Mouse (Mus musculus): ENCODE measurements around the gene E130218I03Rik. TPM values are rescaled to one million over a fixed set of nuclear protein-coding genes. Genes with fewer than 3 reads are reported as not detected.

E130218I03Rik gene
- polyA plus RNA-seq, 1 experiment from 2014 or later: not detected

DNA sequence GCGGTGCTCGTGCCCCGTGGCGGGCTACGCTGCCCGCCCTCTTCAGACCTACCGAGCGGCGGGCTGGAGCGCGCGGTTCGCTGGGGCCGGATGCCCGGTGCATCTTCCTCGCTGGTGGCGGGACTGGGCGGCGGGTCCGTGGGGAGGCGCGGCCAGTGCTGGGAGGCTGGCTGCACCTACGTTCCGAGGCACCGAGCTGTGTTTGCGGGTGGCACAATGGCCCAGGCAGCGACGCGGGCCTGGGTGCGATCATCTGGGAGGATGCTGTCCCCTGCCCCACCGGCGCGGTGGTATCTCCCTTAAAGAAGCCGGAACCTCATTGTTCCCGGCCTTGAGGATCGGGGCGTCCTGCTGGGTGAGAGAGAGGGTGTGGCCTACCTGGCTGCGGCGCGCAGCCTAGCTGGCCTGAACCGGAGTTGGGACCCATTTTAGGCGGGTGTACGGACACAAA, 44.1 kb downstream of the E130218I03Rik start, which contains the start of gene Pdik1l:
Gene Pdik1l, minus strand, starts transcription at position 321 of the 451 bp plus-strand sequence.
- under 1% methylated on average over 32 of the region's 43 CpGs for WGBS (ENCODE audit: missing documents)
- H3K27ac ChIP-seq: peak within 1 kb of the TSS; percentile 62
- peak within 1 kb of the TSS; percentile 80 for H3K4me3 ChIP-seq (ENCODE audit: inconsistent target)
- peaks cover 16% of the 10 kb centered on the region; the same call in 1 of the 2 replicates for H3K36me3 ChIP-seq (ENCODE audit: inconsistent target)
- peaks cover 29% of the 10 kb centered on the region for H3K79me2 ChIP-seq (ENCODE audit: inconsistent target)

DNA sequence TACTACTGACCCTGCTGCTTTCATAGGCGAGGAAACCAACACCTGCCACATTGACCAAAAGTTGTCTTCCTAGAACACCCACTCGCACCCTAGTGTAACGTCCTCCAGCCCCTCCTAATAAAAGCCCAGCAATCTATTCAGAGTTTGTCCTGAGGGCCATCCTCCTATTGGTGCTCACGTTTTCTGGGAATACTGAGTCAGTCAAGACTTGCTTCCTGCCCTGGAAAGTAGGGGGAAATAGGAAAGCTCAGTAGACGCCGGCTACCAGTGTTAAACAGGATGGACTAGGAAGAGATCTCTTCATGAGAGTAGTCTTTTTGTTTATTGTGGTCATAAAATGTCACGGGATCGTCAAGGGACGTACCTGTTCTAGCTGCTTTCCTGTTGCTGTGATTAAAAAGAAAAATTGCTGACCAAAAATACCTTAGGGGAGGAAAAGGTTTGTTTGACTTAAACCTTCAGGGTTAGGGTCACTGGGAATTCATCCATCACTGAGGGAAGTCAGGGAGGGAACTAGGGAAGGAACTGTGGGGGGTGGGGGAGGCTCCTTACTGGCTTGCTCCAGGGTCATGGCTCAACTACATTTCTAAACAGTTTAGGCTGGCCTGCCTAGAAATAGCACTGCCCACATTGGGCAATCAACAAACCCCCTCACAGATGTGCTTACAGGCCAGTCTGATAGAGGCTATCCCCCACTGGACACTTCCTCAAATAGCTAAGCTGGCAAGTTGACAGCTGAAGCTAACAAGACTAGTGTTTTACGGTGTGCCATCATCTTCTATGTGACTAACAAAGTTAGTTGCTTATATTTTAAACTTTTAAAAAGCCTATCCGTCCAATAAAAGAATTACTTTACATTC, 45.2 kb downstream of the E130218I03Rik start:
- Histone ChIP-seq H3K79me2 (ENCODE audit: inconsistent target) (peaks cover 29% of the 10 kb centered on the region), H3K27ac (peak overlapping the region; percentile 62), H3K4me3 (ENCODE audit: inconsistent target) (peak overlapping the region; percentile 62), H3K36me3 (ENCODE audit: inconsistent target) (peaks cover 6% of the 10 kb centered on the region; the same call in 1 of the 2 replicates)
- 27% methylated on average over 11 of the region's 11 CpGs for WGBS (ENCODE audit: missing documents)

DNA sequence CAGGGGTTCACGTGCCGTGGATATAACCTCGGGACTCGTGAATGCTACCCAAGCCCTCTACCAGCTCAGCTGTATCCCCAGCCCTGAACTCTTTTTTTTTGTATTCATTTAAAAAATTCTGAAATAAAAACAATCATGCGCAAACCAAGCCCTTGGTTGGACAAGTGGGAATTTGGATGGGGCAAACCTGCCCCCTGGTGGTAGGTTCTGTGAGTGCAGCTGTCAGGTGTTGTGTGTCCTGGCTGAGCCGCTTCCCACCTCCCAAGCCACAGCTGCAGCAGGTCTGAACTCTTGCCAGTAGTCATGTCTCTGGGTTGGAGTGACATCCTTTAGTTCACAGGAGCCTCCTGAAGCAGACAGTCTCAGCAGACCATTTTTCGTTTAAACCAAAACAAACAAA, 48.6 kb downstream of the E130218I03Rik start:
- H3K36me3 ChIP-seq (ENCODE audit: inconsistent target): no peaks in the 10 kb centered on the region
- no peak overlapping the region for H3K27ac ChIP-seq
- no peaks in the 10 kb centered on the region for H3K79me2 ChIP-seq (ENCODE audit: inconsistent target)
- H3K4me3 ChIP-seq (ENCODE audit: inconsistent target): no peak overlapping the region
- WGBS (ENCODE audit: missing documents): 24% methylated on average over 7 of the region's 7 CpGs

DNA sequence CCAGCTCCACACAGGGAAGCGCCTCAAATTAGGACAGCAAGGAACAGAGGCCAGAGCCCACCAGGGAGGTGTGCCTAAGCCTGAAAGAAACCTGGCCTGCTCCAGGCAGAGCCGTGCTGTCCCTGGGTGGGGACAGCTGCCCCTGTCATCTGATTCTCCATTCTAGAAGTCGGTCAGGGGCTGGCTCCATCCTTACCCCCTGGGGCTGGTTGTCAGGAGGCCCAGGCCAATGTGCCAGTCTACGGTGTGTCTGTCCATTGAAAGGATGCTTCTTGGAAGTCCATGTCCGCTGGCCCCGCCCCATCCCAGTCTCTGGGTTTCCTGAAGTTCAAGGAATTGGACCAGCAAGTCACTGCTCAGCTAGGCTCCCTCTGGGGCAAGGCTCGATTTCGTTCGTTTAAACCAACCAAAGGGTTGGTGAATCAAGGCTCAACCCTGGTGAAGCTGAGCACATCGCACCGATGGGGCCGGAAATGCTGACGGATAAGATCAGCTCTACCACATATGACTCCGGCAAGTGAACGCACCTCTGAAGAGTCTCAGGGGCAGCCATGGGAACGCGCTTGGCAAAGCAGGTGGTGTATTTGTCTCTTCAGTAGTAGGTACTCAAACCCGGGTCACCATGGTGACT, 49.7 kb downstream of the E130218I03Rik start:
- Histone ChIP-seq H3K4me3 (ENCODE audit: inconsistent target) (no peak overlapping the region), H3K27ac (no peak overlapping the region), H3K36me3 (ENCODE audit: inconsistent target) (no peaks in the 10 kb centered on the region), H3K79me2 (ENCODE audit: inconsistent target) (no peaks in the 10 kb centered on the region)
- WGBS (ENCODE audit: missing documents): 74% methylated on average over 18 of the region's 18 CpGs

DNA sequence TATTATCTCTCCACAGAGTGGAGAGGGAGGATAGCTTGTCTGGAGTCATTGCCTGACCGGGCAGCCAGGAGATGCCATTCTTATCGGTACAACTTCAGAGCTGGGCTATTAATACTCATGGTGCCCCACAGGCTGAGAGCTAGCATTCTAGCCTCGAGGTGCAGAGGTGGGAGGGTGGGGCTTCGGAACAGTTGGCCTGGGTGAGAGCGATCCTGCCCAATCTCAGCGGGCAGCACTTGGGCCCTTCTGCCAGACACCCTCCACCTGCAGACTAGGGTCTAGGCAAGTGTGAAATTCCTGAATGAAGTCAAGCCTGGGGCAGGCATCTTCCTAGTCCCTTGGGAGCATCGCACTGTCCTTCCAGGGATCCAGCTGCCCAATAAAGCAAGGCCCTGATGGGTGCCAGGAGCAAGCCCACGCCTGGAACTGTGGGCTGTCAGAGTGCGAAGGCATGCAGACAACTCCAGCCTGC, 50.3 kb downstream of the E130218I03Rik start:
- Histone ChIP-seq H3K4me3 (ENCODE audit: inconsistent target) (no peak overlapping the region), H3K36me3 (ENCODE audit: inconsistent target) (no peaks in the 10 kb centered on the region), H3K79me2 (ENCODE audit: inconsistent target) (no peaks in the 10 kb centered on the region), H3K27ac (no peak overlapping the region)
- 62% methylated on average over 9 of the region's 9 CpGs for WGBS (ENCODE audit: missing documents)

Other genes with a start within 250 kb of the E130218I03Rik start
- gene Dhdds, start 242.7 kb upstream of the E130218I03Rik start, polyA plus RNA-seq (2018): 22.8 to 27.1 TPM (median 25.6 TPM) in 3 replicates
- not detected in 3 replicates for gene Lin28a, start 224.8 kb upstream of the E130218I03Rik start, polyA plus RNA-seq (2018)
- not detected in 3 replicates for gene Zfp683, start 189.8 kb upstream of the E130218I03Rik start, polyA plus RNA-seq (2018)
- not detected in 3 replicates for gene Crybg2, start 182.8 kb upstream of the E130218I03Rik start, polyA plus RNA-seq (2018)
- 559 to 720 TPM (median 599 TPM) in 3 replicates for gene Cd52, start 148.6 kb upstream of the E130218I03Rik start, polyA plus RNA-seq (2018)
- gene Ubxn11, start 141.1 kb upstream of the E130218I03Rik start, polyA plus RNA-seq (2018): 1.0 to 3.2 TPM (median 1.3 TPM) in 3 replicates
- gene Sh3bgrl3, start 114.9 kb upstream of the E130218I03Rik start, polyA plus RNA-seq (2018): 849 to 1,117 TPM (median 993 TPM) in 3 replicates
- 8.6 to 12.9 TPM (median 8.8 TPM) in 3 replicates for gene Cep85, start 56.5 kb upstream of the E130218I03Rik start, polyA plus RNA-seq (2018)
- gene Gm7534, start 40.7 kb upstream of the E130218I03Rik start, polyA plus RNA-seq (2018): not detected in 3 replicates
- not detected in 3 replicates for gene Catsper4, start 16.3 kb upstream of the E130218I03Rik start, polyA plus RNA-seq (2018)
- not detected in 3 replicates for gene Cnksr1, start 5.3 kb upstream of the E130218I03Rik start, polyA plus RNA-seq (2018)
- 3.8 to 10.0 TPM (median 4.8 TPM) in 3 replicates for gene Zfp593, start 1.9 kb downstream of the E130218I03Rik start, polyA plus RNA-seq (2018)
- gene Gm30191, start 3.3 kb downstream of the E130218I03Rik start, polyA plus RNA-seq (2018): not detected in 3 replicates
- gene Grrp1, start 10.4 kb downstream of the E130218I03Rik start, polyA plus RNA-seq (2018): not detected in 3 replicates
- gene Pdik1l, start 44.2 kb downstream of the E130218I03Rik start, polyA plus RNA-seq (2018): 8.8 to 8.9 TPM (median 8.9 TPM) in 3 replicates
- not detected in 3 replicates for gene Trim63, start 71.5 kb downstream of the E130218I03Rik start, polyA plus RNA-seq (2018)
- gene Slc30a2, start 99.5 kb downstream of the E130218I03Rik start, polyA plus RNA-seq (2018): not detected in 3 replicates
- 0.03 TPM in 1 of 3 replicates, not detected in the others for gene Extl1, start 140.2 kb downstream of the E130218I03Rik start, polyA plus RNA-seq (2018)
- 5.0 to 14.1 TPM (median 9.5 TPM) in 3 replicates for gene Pafah2, start 152.7 kb downstream of the E130218I03Rik start, polyA plus RNA-seq (2018)
- 41.9 to 100 TPM (median 93.4 TPM) in 3 replicates for gene Stmn1, start 224.7 kb downstream of the E130218I03Rik start, polyA plus RNA-seq (2018)

All from macrophage (primary cell).